Mouse (Mus musculus): ENCODE data around the gene Tigd3.
"Not testable (repeated sequence)": the region's sequence is repeated elsewhere in the genome, so short reads cannot be mapped to it uniquely, and the experiment has no call there.

Gene Tigd3

DNA sequence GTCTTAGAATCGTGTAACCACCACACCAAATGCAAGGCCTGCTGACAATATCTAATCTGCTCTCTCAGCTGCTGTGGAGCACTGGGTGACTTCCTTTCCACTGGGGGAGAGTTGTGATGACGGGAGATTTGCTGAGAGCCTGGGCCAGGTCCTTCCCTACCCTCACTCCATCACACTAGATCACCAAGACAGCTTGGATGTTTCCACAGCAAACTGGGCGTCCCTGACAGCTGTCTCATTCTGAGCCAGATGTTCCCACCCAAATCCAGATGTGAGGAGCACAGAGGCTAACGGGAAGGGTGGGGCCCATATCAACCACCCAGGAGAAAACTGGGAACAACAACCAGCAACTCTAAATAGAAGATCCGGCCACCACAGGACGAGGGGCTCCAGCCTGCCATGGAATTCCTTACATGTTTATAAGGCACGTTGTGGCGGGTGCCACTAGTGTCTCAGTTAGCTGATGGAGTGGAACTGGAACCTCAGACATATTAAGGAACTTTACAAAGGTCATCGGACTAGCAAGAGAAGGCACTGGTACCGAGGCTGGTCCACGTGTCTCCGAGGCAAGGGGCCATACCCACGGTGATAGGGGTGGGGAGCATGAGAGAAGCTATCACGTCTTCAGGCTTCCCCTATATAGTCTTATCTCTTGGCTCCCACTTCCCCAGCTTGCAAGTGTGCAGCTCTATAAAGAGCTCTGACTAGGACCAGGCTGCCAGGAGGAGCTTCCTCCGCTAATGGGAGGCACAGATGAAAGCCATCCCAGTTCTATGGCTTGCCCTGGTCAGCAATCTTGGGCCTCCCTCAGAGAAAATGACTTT is 28.4 kb upstream of the Tigd3 start:
- DNase-seq (ENCODE audit: low spot score in 2 of 2): no peak

DNA sequence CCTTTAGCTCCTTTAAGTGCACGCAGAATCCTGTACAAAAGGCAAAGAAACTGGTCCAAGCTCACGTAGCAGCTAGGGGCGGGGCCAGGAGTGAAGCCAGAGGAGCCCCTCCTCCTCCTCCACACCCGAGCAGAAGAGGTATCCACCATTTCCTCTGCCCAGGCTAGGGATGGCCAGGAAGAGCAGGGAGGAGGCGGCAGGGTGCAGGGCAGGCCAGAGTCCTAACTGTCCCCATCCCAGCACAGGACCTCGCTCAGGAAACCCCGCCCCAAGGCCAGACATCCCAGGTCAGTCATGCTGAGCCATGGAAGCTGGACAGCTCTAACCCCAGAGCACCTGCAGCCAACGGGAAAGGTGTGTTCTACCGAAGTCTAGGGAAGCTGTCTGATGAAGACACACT is 27.8 kb upstream of the Tigd3 start:
- no peak for DNase-seq (ENCODE audit: low spot score in 2 of 2)

DNA sequence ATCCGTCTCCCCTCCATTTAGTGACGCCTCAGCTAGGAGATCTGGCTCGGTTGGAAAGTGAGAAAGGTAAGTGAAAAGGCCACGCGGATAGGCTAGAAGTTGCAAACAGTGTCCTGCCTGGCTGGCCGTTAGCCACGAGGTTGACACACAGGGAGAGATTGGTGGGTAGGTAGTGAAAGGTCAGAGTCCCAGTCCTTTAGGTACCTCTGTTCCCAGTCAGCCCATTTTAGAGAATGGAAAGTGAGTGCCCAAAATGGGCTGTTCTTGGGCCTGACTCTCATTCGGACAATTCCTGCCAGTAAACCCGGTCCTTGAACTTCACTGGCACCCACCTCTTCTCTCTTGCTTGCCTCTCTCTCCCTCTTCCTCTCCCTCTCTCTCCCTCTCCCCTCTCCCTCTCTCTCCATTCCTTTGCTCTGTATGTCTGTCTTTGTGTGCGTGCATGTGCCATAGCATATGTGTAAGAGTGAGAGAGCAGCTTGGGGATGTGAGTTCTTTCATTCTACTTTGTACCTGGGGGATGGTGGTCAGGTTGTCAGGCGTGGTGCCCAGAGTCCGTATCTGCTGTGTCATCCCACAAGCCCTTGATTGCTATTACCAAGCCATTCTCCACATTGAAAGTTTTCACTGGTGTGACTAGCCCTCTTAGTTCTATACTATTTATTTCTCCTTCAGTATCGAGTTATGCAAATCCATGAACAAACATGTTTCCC is 19.2 kb upstream of the Tigd3 start, which contains the start of gene Dpf2:
Dpf2 (minus strand) TSS at position 4 of the 713 bp plus-strand sequence.
- no peak for DNase-seq (ENCODE audit: low spot score in 2 of 2)

DNA sequence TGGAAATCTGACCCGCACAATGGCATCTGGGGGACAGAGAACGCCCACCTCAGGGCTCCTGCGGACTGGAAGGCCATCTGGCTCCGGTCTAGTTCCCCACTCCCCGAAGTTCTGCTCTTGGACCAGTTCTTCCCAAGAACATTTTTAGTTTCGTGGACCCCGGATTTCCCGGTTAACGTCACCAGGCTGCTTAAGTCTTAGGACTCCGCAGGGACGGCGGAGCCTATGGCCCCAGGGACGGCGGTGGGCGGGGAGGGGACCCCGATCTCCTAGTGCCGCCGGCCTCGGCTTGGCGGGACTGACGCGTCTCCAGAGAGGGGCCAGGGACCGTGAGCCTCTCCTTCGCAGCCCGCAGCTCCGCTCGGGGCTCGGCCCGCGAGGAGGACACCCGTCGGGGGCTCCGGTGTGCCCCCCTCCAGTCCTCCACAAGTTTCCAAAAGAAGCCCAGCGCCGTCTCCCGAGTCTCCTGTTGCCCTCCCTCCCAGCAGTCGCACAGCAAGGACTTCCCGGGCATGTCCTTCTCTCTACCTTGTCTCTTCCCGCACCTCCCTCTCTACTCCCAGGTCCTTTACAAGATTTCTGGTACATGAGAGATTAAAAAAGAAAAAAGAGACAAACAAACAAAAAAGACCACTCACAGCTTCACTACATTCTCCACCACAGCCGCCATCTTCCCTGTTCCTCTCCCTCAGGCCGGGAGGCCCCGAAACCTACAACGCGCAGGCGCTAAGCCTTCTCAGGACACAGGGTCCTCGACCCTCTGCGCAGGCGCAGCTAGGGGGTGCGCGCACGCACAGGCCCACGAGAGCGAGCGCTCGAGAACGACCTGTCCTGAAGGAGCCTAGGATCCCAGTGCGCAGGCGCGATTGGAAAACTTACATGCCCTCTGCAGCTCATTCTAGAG is 18.4 kb upstream of the Tigd3 start:
- DNase-seq (ENCODE audit: low spot score in 2 of 2): peak; percentile 98 to 99

DNA sequence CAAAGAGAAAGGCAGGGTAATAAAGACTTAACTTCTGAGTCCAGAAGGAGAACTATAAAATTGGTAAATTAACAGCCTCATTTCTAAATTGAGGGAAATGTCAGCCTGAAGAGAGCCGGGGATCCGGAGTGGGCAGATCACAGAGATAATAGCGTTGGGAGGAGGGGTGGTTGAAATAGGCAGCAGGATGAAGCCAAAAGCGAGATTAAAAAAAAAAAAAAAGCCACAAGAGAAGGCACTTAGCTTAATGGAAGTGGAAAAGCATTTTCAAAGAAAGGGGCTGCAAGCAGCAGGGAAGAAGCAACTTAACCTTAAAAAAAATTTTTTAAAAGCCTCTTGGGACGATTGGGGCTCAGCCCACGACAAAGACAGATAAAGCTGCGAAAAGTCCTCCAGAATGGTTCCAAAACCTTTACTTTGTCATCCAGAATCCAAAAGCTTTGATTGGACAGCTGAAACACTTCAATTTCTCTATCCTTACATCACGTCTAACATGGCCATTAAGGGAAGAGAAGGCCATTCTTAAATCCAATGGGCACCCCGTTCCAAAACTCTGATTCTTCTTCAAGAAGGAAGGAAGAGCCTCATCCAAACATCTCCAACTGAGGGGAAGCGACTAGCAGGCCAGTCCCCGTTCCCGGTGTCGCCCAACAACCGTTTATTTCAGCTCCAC is 17.6 kb upstream of the Tigd3 start:
- no peak for DNase-seq (ENCODE audit: low spot score in 2 of 2)

DNA sequence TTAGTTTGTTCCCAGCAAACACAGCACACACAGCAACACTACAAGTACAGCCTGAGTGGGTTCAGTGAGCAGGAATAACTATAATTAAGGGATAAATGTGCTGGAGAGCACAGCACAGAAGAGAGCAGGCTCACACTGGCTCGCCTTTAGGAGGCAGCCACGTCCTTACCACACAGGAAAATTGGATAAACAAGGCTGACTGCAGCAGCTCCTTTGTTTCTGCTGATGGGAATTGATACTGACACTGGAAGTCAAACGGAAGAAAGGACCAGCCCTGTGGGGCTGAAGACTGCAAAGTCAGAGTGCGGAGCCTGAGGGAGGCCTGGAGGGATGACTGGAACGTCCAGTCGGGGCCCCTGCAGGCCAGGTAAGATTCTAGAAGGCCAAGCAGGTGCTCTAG is 16.3 kb upstream of the Tigd3 start:
- no peak for DNase-seq (ENCODE audit: low spot score in 2 of 2)

DNA sequence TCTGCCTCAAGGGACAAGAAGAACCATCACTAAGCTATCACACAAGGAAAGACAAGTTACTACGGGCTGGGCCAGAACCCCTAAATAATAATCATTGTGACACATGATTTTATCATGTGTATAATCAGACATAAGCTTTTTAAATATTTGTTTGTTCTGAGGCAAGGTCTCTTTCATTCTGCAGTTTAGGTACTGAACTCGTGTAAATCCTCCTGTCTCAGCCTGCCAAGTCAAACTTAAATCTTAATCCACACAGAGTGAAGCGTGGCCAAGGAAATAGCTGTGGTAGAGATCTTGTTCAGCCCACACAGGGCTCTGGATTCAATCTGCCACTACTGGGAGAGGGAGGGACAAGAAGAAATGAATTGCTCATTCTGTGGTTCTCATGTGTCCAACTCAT is 13.3 kb upstream of the Tigd3 start:
- no peak for DNase-seq (ENCODE audit: low spot score in 2 of 2)

DNA sequence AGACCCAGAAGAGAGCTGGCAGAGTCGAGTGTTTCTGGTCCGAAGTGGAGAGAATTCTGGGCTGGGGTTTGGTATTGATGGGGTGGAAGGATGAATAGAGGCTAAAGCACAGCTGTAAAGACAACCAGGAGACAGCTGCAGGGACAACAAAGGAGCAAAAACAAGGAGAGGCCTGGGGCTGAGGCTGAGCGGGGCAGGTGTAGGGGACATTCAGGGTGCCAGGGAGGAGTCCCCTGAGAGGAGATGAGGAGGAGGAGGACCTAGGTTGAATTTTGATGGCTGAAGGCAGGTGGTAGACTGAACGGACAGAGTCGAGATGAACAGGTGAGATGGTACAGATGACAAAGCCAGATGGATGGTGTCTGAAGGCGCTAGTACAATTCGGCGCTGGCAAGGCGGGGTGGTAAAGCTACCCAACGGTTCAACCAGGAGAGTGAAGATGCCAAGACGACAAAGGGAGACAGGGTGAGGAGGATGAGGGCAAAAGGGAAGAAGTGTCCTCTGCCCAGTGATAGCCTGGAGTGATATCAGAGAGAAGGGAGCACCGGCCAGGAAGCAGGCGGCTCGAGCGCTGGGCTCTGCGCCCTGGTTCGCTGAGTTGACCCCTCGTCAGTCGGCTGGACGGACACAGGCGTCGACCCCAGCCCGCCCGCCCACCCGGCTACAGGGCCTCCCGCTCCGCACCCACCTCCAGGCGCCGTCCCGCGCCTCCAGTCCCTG is 507 bp downstream of the Tigd3 start:
- peak in 1 of 2 experiments; percentile 56 for DNase-seq (ENCODE audit: low spot score in 2 of 2)

DNA sequence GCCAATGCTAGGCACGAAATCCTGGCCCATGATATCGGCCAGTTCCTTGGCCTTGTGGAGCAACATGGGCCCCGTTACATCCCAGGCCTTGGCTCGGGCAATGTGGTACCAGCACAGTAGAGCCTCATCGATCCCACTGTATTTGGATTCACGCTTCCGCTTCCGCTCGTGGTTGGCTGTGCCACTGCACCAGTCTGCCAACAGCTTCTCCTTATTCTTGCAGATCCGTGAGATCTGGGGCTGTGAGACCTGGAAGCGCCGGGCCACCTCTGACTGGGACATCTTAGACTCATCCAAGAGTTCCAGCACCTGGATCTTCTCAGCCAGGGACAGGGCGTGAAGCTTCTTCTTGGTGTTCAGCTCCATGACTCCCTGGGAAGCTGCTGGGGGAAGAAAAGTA is 1.2 kb downstream of the Tigd3 start:
- peak in 1 of 2 experiments; percentile 52 for DNase-seq (ENCODE audit: low spot score in 2 of 2)

DNA sequence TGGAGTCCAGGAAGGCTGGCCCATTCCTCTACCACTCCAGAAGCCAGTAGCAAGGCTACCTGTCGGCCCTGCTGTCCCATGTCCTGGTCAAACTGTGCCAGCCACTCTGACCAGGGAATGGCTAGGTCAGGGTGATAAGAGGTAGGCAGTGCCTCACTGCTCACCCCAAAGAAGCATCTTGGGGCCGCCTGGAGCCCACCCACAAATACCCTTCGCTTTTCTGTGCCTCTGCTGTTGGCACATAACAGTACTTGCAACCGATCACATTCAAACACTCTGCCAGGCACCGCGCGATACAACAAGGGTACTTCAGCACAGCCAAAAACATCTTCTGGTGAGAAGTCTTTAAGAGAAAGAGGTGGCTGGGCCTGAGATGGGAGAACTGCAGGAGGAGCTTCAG is 1.7 kb downstream of the Tigd3 start:
- DNase-seq (ENCODE audit: low spot score in 2 of 2): peak in 1 of 2 experiments; percentile 52

DNA sequence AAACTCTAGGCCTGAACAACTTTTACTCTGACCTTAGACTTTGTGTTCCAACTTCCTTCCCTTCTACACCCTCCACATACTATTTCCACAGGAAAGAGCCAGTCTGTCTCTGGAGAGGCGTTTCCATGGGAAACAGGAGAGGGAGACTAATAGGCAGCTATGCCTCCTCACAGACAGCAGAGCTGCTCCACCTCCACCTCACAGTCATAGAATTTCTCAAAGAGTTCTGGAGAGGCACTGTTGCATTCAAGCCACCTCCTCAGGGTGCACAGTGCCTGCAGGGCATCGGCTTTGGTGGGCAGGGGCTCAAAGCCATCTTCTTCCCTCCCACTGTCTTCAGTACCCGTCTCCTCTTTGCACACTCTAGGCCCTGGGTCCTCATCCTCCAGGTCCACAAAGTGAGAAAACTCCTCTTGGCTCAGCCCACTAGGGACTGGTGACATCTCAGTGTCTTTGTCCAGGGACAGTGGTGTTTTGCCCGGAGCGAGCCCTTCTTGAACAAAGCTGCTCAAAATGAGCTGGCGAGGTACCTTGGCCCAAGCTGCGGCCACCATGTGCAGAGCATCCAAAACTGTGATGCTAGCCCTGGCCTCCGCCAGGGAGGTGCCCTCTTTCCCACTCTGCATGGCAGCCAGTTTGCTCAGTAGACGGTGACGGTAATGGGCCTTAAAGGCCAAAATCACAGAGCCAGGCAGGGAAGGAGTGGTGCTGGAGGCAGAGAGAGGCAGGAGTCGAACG is 2.3 kb downstream of the Tigd3 start:
- no peak for DNase-seq (ENCODE audit: low spot score in 2 of 2)

DNA sequence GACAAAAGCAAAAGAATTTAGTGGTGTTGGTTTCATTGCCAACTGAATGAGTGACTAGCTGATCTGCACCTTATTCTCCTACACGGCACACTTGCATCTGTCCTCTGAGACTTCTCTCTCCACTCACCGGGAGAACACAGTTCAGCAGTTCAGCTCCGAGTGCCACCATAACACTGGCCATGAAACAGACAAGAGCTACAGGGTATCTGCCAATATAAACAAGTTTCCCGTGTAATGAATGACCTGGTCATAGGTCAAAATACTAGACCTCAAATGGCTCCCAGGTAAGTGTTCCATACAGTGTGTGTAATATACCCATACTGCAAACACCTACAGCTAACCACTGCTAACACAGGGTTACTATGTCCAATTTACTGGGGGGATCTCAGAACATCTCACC is 4.7 kb downstream of the Tigd3 start:
- no peak for DNase-seq (ENCODE audit: low spot score in 2 of 2)

DNA sequence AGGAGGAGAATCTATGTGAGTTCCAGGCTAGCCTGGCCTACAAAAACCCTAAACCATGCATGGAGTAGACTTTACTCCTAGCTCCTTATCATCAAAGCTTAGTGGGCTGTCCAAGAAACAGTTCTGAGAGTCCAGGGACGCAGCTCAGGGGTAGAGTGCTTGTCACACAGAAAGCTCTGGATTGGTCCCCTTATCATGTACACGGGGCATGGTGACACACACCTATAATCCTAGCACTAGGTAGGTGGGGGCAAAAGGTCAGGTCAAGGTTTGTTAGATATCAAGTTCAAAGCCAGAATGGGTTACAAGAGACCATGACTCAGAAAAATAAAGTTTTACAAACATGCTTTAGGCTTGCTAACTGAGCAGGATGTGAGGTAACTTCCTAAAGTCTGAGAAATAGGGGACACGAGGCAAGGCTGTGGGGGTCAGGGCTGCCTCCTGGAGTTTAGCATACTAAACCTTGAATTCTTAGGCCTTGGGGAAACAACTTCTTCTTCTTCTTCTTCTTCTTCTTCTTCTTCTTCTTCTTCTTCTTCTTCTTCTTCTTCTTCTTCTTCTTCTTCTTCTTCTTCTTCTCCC is 6.6 kb downstream of the Tigd3 start:
- no peak for DNase-seq (ENCODE audit: low spot score in 2 of 2)

DNA sequence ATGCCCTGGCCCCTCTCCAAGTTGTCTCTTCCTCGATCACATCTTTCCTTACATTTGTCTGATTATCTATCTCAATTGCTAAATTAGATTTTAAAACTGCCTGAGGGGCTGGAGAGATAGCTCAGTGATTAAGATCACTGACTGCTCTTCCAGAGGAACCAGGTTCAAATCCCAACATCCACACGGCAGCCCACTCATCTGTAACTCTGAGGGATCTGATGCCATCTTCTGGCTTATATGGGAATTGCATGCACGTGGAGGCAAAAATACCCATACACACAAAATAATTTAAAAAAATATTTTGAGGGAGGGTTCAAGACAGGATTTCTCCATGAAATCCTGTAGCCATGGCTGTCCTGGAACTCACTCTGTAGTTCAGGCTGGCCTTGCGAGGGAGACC is 8.1 kb downstream of the Tigd3 start:
- no peak for DNase-seq (ENCODE audit: low spot score in 2 of 2)

DNA sequence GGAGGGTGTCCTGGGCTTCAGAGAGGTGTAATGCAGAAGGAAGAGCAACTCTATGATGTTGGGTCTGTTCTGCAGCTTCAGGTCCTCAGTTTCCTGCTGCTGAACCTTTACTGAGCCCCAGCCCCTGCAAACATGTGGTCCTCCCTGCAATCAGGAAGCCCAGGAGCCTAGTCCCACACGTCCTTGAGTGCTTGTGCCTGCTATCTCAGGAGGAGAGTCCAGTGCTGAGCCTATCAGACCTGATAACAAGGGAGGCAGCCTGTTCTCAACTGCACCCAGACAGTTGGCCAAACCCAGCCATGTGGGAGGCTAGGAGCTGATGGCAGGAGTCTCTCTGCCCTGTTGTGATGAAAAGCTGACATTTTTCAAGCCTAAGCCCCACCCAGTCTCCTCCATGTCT is 10.0 kb downstream of the Tigd3 start:
- DNase-seq (ENCODE audit: low spot score in 2 of 2): peak in 1 of 2 experiments; percentile 46

DNA sequence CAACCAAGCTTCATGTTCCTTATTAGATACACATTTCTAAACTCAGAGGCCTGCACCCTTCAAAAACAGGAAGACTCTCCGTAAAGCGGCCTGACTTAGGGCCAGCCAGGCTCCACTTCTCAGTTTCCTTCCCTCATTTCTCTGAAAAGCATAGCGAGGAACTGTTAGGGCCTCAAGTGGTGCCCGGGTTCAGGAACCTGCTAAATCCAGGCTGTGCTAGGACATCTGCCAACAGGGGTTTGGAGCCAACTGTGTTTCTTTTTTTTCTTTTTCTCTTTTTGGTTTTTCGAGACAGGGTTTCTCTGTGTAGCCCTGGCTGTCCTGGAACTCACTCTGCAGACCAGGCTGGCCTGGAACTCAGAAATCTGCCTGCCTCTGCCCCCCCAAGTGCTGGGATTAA is 11.9 kb downstream of the Tigd3 start:
- not testable (repeated sequence) for DNase-seq (ENCODE audit: low spot score in 2 of 2)

DNA sequence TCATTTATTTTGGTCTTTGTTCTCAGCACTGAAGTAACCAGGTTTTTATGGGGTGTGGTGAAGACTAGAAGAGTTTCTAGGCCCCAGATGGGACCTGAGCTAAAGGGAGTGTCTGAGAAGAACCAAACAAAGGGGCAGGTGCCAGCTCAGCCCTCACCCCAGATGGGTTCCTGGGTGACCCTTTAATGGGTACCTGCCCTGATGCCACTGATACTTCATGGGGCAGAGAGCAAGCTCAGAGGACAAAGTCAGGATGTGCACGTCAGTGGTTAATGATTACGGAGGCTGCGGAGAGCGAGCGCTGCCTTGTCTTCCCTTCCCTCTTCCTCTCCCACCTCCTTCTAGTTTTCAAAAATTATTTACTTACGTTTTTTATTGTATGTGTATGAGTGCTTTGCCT is 12.8 kb downstream of the Tigd3 start:
- no peak for DNase-seq (ENCODE audit: low spot score in 2 of 2)

DNA sequence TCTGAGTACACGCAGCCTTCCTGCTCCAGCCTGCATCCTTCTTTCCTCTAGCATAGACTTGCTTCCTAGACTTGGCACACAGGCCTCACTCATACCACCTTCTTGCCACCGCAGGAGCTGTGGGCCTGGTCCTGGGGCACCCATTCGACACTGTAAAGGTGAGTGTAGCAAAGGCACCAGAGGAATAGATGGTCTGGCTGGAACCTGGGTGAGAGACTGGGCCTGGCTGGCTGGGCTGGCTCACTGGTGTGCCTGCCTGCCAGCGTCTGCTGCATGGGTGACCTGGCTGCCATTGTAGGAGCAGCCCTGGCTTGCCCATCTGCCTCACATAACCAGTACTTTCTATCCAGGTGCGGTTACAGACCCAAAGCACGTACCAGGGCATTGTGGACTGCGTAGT is 14.2 kb downstream of the Tigd3 start:
- DNase-seq (ENCODE audit: low spot score in 2 of 2): no peak

DNA sequence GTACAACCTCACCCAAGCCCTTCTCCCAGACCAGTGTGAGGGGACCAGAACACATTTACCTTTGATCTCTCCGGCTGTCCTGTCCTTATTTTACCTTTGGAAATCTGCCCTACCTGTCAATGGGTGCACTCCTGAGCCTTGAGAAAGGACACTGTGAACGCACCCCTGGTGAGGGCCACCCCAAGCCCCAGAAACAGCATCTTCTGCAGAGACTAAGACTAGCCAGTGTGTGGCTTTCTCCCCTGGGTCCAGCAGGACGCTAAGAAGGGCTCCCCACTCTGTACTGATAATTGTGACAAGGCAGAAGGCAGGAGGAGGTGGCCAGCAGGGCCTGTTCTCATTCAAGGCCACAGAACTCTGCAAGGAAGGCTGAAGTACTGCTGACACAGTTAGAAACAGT is 15.0 kb downstream of the Tigd3 start:
- DNase-seq (ENCODE audit: low spot score in 2 of 2): no peak

DNA sequence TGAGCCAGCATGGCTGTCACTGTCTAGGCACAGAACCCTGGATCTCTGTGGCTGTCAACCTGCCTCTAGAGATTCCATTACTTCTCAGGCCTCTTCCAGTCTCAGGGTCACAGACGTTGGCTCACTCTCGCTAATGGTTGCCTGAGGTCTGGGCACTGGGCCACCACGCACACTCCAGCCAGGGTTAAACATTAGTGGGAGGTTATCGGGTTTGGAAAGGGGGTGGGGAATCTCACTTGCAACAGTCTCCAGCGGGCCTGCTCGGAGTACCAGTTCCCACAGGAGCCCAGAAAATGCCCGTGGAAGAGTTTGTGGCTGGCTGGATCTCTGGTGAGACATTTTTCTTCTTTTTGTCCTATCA is 15.6 kb downstream of the Tigd3 start:
- peak in 1 of 2 experiments; percentile 58 for DNase-seq (ENCODE audit: low spot score in 2 of 2)
